Mouse (Mus musculus) heart, adult 2 months (tissue): Measurements from ENCODE around the gene Stab1.

ENCODE experiments used
- CTCF ChIP-seq: fragments of 200-600 bp; IDR thresholded peaks from 2 replicates; pipeline ENCODE4 v1.8.1; 2022; ENCODE audit warnings: antibody characterized with exemption, mild to moderate bottlenecking, moderate library complexity
- POLR2A ChIP-seq: fragments of 200-500 bp; IDR thresholded peaks from 2 replicates; pipeline ENCODE4 v1.6.1; 2011; ENCODE audit warnings: mild to moderate bottlenecking, low read depth, low read length, control low read depth; ENCODE audit not compliant: insufficient read depth

DNA sequence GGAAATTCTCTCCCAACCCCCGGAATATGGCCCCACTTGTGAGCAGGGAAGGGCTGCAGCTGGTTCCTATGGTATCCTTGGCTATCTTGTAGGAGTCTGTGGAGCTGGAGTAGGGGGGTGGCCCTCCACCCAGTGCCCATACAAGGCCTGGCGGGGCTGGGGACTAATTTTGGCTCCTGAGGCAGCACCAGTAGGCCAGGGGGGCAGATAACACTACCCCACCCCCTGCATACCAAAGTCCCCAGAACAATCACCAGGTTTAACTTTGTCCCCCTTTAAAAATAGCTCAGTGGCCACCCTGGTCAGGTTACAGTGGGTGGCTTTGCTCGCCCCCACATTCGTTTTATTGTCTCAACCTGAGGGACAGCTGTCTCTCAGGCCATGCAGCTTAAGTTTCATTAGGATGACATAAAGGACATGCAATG lies 40.7 kb upstream of the Stab1 start:
- no peak for TF ChIP-seq CTCF
- TF ChIP-seq POLR2A = peak; percentile 82
